Mouse (Mus musculus) gastrocnemius, adult 2 months (tissue): Measurements from ENCODE around the gene Ikzf4. TPM values are rescaled to one million over a fixed set of nuclear protein-coding genes. Genes with fewer than 3 reads are reported as not detected.

Experiments used
- DNase-seq: peaks from one replicate; pipeline ENCODE4 v3.0.0; 2022
- H3K27ac ChIP-seq: fragments of 200-600 bp; 2 replicates; pipeline ENCODE4 v1.8.1; 2022; ENCODE audit warnings: mild to moderate bottlenecking
- H3K4me3 ChIP-seq: fragments of 200-600 bp; 2 replicates; pipeline ENCODE4 v1.8.1; 2022; ENCODE audit warnings: mild to moderate bottlenecking, moderate library complexity
- CTCF ChIP-seq: fragments of 200-600 bp; IDR thresholded peaks from 2 replicates; pipeline ENCODE4 v1.8.1; 2022; ENCODE audit warnings: antibody characterized with exemption, mild to moderate bottlenecking, moderate library complexity
- intact Hi-C: fragments of 180-260 bp; cut with DNase I; formaldehyde crosslinking; loops from one replicate; pipeline ENCODE4 v1.15.1; 2025
- microRNA-seq: library from miRNA; unstranded; fragments of <30 nt; microRNA quantifications from one replicate; pipeline ENCODE4 v1.2.0, GENCODE M21; 2021
- total RNA-seq, 2 experiments: library from RNA; stranded (reverse); gene quantifications; 2 replicates each; pipeline ENCODE4 v1.2.3; 2021

Gene Ikzf4
- total RNA-seq, 2 experiments from 2014 or later, result 0.45 to 3.4 TPM

DNA sequence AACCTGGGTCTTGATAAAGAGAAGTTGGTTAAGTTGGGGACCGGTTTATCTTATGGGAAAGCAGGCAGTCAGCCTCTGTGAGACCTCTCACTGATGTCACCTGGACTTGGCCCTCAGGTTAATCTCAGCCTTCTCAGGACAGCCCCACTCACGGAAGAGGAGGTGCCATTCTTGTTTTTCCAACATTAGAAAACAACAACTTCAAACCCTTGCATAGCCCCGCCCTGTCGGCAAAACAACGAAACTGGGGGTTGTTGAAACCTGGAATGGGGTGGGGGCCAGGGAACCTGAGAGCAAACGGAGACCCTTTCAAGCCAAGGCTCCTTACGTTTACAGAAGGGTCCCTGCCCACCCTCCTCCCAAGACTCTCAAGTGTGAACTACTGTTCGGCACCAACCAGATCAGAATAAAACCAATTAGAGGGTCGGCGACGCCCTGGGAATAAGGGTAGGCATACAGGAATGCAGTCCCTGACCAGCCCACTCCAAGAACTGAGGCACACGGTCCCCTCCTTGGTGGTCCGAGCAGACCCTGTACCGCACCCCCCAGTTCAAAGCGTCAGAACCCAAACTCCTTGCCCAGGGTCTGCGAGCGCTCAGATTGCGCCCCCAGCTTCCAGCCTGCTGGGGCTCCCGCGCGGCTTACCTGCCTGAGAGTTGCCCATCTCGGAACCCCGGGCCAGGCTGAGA lies 56.9 kb downstream of the Ikzf4 start:
- peak overlapping the region; percentile 83 for H3K4me3 ChIP-seq
- TF ChIP-seq CTCF, result no peak
- no peak for DNase-seq
- peak overlapping the region; percentile 67 for H3K27ac ChIP-seq
- intact Hi-C loops, result no loop called here

DNA sequence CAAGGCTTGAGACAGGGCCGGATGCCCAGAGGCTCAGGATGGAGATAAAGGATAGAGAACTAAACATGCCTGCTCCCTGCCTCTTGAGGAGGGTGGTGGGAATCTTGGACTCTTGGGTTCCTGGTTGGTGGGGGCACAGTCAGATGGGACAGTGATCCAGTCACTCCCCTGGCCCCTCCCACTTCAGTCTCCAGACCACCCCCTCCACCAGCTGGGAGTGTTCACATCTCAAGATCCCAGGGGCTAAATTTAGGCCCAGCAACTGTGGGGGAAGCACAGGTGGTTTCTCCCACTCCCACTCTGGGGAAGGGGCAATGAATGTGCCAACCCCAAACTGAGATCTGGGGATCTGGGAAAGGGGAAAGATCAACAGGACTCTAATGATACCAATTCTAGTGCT lies 57.7 kb downstream of the Ikzf4 start:
- intact Hi-C loops, result no loop called here
- no peak for DNase-seq
- H3K27ac ChIP-seq, result no peak overlapping the region
- TF ChIP-seq CTCF, result no peak
- H3K4me3 ChIP-seq, result peak overlapping the region; percentile 83

DNA sequence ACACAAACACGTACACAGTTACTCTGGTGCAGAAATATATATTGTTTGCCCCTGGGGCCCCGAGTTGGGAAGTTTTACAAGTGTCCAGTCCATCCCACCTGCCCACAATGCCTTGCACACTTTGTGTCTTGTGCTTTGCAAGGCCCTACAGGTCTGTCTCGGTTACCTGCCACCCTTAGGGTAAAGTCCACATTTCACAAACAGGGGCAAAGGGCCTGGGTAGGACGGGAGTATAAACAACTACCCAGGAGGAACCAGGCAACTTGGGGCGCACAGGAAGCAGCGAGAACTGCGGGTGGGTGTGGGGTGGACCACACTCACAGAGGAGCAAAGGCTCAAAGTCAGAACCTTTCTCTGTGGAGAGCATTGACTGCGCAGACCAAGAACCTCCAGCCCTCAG lies 58.1 kb downstream of the Ikzf4 start:
- intact Hi-C loops, result no loop called here
- TF ChIP-seq CTCF, result no peak
- peak overlapping the region; percentile 44 for H3K27ac ChIP-seq
- peak overlapping the region; percentile 26 for H3K4me3 ChIP-seq
- no peak for DNase-seq

DNA sequence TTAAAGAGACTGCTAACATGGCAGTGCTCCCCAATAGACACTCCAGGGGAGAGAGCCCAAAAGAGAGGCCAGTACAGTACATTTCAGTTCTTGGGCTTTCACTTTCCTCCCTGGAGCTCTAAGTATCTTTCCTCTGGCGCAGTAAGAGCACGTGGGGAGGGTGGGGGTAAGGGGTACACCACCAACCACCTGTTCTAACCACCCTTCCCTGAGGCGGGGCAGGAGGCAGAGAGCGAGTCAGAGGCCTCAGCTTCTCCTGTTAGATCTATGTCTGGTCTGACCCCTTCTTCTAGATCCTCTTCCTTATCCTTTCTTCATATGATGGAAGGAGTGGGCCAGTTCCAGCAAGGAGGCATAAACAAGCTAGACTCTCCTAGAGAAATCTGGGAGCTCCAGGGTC lies 58.7 kb downstream of the Ikzf4 start:
- Histone ChIP-seq H3K4me3 (no peak overlapping the region), H3K27ac (peak overlapping the region; percentile 44)
- no peak for DNase-seq
- intact Hi-C loops, result no loop called here
- TF ChIP-seq CTCF, result no peak

GRCm38 (mm10) chr10:128586546-128586945 lies 59.2 kb downstream of the Ikzf4 start:
- TF ChIP-seq CTCF, result no peak
- no peak overlapping the region; the same call in 1 of the 2 replicates for H3K27ac ChIP-seq
- intact Hi-C loops, result no loop called here
- DNase-seq, result no peak
- H3K4me3 ChIP-seq, result no peak overlapping the region

DNA sequence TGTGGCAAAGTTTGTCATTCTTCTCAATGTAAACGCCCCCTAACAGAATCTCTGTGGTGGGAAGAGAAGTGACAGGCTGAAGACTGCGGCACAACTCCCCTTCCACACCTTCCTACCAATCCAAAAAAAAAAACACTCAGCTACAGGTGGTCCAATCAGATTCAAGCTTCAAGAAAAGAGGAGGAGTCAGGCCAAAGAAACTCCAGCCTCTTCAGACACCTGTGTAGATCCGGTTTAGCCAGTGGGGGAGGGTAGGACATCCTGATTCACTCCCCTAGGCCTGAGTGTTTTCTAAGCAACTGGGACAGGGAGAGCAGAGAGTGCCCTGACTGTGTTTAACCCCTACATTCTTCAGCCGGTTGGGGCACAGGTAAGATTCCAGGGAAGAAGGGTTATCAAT lies 61.4 kb downstream of the Ikzf4 start:
- Histone ChIP-seq H3K4me3 (no peak overlapping the region), H3K27ac (peak overlapping the region; percentile 86)
- no peak for DNase-seq
- TF ChIP-seq CTCF, result no peak
- intact Hi-C loops, result no loop called here

- intact Hi-C loops, result no loop called here
- DNase-seq, result peak; percentile 82
- peak overlapping the region; percentile 64 for H3K4me3 ChIP-seq
- H3K27ac ChIP-seq, result peak overlapping the region; percentile 86
- TF ChIP-seq CTCF, result no peak
Measured at GRCm38 (mm10) chr10:128583644-128584043, 62.1 kb downstream of the Ikzf4 start.

Small RNAs within 50 kb of the gene (microRNA-seq; reads per million reads assigned to microRNA genes)
- not detected for gene Mir6917

Other genes with a start within 250 kb of the Ikzf4 start
- not detected for gene Slc39a5, start 244.8 kb downstream of the Ikzf4 start, total RNA-seq
- gene Nabp2, start 234.5 kb downstream of the Ikzf4 start, total RNA-seq, result 10 to 100 TPM; 56.7 to 59.0 TPM
- gene Rnf41, start 234.3 kb downstream of the Ikzf4 start, total RNA-seq, result 10 to 100 TPM; 13.3 to 13.4 TPM
- gene Smarcc2, start 186.7 kb downstream of the Ikzf4 start, total RNA-seq, result 10 to 100 TPM; 46.5 to 53.2 TPM
- 100 to 1,000 TPM; 171 to 179 TPM for gene Myl6, start 151.8 kb downstream of the Ikzf4 start, total RNA-seq
- 10 to 100 TPM in 1 of 2 experiments, 1 to 10 TPM in 1; 6.5 to 17.8 TPM for gene Myl6b, start 147.3 kb downstream of the Ikzf4 start, total RNA-seq
- 10 to 100 TPM; 13.7 to 14.3 TPM for gene Esyt1, start 120.1 kb downstream of the Ikzf4 start, total RNA-seq
- 1 to 10 TPM; 4.2 to 6.5 TPM for gene Zc3h10, start 98.2 kb downstream of the Ikzf4 start, total RNA-seq
- 1,000 to 10,000 TPM in 1 of 2 experiments, 100 to 1,000 TPM in 1; 932 to 1,025 TPM for gene Rpl41, start 96.7 kb downstream of the Ikzf4 start, total RNA-seq
- 10 to 100 TPM; 37.8 to 39.3 TPM for gene Pa2g4, start 80.0 kb downstream of the Ikzf4 start, total RNA-seq
- gene Erbb3, start 56.3 kb downstream of the Ikzf4 start, total RNA-seq, result 1 to 10 TPM; 1.6 to 2.6 TPM
- 100 to 1,000 TPM; 299 to 383 TPM for gene Rps26, start 19.2 kb downstream of the Ikzf4 start, total RNA-seq
- gene Suox, start 28.1 kb upstream of the Ikzf4 start, total RNA-seq, result 10 to 100 TPM; 22.5 to 27.7 TPM
- 10 to 100 TPM; 90.3 to 94.5 TPM for gene Rab5b, start 50.3 kb upstream of the Ikzf4 start, total RNA-seq
- not detected for gene Pmel, start 58.2 kb upstream of the Ikzf4 start, total RNA-seq
- gene Cdk2, start 59.0 kb upstream of the Ikzf4 start, total RNA-seq, result 1 to 10 TPM; 3.0 to 3.2 TPM
- gene Dgka, start 98.9 kb upstream of the Ikzf4 start, total RNA-seq, result 1 to 10 TPM; 8.8 to 9.7 TPM
- gene Pym1, start 101.9 kb upstream of the Ikzf4 start, total RNA-seq, result 10 to 100 TPM in 1 of 2 experiments, 1 to 10 TPM in 1; 9.9 to 11.8 TPM
- gene Mmp19, start 144.9 kb upstream of the Ikzf4 start, total RNA-seq, result 1 to 10 TPM; 1.0 to 1.5 TPM
- 10 to 100 TPM; 20.1 to 26.2 TPM for gene Dnajc14, start 158.1 kb upstream of the Ikzf4 start, total RNA-seq
- gene Tmem198b, start 158.4 kb upstream of the Ikzf4 start, total RNA-seq, result 1 to 10 TPM; 2.2 to 3.6 TPM
- gene Sarnp, start 171.3 kb upstream of the Ikzf4 start, total RNA-seq, result 10 to 100 TPM; 30.5 to 33.8 TPM
- gene Ormdl2, start 175.7 kb upstream of the Ikzf4 start, total RNA-seq, result 1 to 10 TPM; 3.5 to 4.5 TPM
- 1 to 10 TPM; 4.8 to 5.2 TPM for gene Gdf11, start 245.7 kb upstream of the Ikzf4 start, total RNA-seq